Mouse (Mus musculus): ENCODE results near the gene Hsd11b1.
"Not testable (repeated sequence)": the region's sequence is repeated elsewhere in the genome, so short reads cannot be mapped to it uniquely, and the experiment has no call there.

The Hsd11b1 gene

DNA sequence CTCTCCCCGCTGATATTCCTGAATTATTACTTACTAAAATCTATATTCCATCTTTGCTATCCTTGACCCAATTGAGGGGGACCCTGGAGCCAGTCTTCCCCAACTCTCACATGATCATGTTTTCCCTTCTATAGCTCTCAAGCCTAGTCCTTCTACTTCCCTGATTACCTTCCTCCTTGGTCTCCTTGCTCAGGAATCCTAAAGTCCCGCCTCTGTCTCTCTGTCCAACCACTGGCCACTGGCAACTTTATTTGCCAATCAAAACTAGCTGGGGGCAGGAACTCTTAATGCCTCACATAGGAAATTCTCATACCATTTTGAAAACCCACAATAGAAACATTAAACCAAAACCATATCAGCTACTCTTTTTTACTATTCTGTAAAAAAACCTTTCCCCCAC lies 17.5 kb upstream of the Hsd11b1 start:
- DNase-seq (ENCODE audit: extremely low spot score, low read depth, low spot score), result no peak

DNA sequence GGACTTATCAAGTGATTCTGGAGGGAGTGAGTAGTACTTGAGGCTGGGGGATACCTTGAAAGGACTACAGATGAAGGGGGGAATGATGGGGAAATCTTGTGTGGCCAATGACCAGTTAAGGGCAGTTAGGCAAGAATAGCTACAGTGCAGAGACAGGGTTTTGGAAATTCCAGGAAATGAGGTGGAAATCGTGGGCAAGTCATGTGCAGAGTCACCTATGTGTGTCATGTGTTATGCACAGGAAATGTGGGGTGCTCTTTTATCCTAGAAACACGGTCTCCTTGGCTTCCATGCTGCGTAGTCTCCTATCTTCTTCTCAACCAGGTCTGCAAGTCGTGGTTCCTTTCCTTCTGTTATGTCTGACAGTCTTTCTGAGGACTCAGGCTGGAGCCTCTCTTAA lies 15.6 kb upstream of the Hsd11b1 start:
- no peak for DNase-seq (ENCODE audit: extremely low spot score, low read depth, low spot score)

DNA sequence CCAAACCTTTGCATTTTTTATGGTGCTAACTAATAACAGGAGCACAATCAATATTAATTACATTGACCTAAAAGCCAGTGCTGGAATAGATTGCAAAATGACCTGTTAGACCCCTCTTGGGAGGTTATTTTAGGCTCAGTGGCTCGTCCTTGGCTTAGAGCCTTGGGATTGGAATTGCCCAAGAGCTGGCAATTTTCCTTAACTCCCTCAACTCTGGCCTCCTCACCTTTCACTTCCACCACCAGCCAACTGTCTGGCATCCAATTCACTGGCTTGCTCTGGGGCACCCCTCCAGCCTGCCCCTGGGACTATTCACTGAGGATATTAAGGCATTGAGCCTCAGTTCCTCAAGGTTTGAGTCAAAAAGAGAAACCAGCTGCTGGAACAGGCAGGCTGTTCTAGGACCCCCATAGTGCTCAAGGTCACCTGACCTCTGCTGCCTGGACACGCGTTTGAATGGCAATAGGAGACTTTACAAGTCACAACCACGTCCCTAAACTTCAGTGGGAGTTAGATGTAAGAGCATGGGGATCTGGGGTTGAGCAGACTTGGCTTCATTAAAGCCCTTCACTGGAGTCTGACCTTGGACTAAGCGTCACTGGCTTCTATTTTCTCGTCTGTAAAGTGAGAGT lies 14.7 kb upstream of the Hsd11b1 start:
- no peak for DNase-seq (ENCODE audit: extremely low spot score, low read depth, low spot score)

DNA sequence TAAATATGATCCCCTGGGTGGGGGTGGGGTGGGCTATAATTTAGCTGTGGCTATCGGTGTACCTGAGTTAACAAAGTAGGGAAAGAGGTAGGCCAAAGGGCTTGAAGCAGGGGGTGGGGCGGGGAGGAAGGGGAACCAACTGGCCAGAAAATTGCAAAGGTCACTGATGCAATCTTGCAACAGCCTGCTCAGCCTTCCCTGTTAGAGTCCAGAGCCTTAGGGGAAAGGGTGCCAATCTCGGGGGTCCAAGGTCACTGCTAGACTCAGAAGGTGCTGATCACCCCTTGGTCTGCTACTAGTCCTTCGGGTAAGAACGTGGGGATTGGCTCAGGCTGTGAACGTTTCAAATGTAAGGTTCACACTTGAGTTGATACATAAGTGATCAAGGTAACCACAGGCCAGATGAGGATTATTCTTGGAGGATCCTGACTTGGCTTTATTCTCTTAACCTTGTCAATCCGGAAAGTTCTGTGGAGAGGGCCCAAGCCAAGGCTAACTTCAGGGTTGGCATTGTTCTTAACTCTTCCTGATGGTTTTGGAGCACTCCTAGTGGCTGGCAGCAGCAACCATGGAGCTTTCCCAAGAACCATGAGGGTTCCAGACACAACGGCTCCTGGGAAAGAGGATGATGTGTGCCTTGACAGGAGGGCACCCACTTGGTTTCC lies 10.7 kb upstream of the Hsd11b1 start:
- DNase-seq (ENCODE audit: extremely low spot score, low read depth, low spot score), result no peak

DNA sequence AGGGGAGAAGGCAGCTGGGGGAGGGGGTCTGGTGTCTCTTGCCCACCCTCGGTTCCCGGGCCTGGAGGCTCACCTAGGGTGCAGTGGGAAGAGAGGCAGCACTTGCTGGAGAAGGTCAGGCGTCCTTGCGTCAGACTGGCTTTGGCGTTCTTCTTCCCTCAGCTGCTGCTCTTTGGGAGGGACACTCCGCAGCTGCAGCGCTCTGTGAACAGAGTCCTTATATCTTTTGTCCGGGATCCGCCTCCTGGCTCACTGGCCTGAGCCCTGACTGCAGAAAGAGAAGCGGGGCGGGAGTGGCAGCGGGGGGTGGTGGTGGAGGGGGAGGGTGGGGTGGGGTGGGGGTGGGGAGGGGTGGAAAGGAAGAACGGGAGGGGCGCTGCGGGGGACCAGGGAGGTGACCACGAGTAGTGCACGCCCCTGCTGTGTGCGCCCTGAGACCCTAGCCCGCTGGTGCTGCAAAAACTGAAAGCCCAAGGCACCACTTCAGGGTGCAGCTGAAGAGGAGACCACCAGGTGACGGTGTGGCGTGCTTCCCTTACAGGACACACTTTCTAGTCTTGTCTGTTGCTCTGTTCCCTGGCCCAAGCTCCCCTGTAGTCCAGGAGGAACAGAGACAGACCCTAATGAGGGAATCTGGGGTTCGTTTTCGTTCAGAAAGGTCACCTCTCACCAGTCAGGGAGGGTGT lies 9.2 kb upstream of the Hsd11b1 start, which contains the start of gene G0s2:
G0s2 (minus strand) TSS at position 302 of the 686 bp plus-strand sequence.
- DNase-seq (ENCODE audit: extremely low spot score, low read depth, low spot score), result no peak

DNA sequence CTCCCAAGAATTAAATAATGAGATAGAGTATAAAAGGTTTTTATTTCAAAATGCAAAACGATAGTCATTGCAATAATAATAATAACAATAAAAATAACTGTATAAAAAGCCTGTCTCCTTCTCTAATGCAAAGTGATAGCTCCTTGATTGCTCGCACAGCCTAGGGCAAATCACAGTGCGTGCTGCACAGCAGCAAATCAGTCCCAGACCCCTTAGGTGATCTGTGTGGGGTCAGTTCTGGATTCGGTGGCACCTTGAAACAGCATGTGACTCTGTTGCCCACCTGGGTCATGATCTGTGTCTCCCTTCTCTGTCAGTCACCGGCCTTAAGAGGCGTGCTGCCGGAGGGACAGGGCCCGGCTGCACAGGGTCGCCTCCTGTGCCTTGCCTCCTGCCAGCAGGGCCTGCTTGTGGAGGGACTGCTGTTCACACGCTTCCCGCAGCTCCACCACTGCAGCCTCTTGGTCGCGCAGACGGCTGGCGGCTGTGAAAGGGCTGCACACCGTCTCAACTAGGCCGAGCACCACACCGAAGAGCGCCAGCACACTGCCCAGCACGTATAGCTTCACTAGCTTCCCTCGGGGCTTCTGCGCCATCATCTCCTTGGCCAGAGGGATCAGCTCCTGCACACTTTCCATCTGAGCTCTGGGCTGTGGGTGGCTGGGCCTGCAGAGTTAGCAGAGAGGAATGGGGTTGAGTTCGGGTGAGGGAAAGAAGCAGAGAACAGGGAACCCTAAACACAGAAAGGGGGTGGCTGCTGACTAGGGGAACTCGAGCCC lies 8.5 kb upstream of the Hsd11b1 start:
- no peak for DNase-seq (ENCODE audit: extremely low spot score, low read depth, low spot score)

DNA sequence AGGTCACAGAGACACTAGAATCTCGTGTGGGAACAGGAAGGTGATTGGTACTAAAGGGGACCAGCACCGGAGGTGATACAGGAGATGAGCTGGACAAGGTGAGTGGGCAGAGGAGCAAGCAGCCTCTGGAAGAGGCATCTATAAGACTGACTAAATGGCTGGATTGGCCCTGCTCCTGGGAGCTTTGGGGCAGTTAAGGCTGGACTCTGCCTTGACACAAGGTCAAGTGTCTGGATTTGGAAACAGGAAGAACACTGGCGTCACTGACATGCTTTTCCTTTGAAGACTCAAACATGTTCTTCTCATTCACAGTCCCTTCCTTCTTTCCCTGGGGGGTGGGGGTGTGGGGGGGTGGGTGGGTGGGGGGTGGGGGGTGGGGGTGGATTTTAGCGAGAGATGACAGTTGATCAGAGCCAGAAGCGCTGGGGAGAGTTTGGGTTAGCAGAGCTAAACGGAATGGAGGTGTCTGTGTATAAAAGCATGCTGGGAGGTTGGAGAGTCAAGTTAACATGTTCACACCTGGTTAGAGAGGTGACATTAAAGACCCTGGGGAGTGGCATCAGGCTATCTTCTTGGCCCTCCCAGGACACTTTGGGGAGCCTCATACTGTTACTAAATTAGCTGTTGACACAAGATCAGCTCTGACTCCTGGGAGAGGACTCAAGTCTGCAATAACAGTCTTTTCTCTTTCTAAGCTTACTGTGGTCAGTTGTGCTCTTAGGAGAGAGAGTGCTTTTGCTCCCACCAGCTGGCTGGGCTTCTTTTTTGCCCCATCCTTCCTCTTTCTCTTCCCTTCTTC lies 7.3 kb upstream of the Hsd11b1 start:
- DNase-seq (ENCODE audit: extremely low spot score, low read depth, low spot score), result no peak

DNA sequence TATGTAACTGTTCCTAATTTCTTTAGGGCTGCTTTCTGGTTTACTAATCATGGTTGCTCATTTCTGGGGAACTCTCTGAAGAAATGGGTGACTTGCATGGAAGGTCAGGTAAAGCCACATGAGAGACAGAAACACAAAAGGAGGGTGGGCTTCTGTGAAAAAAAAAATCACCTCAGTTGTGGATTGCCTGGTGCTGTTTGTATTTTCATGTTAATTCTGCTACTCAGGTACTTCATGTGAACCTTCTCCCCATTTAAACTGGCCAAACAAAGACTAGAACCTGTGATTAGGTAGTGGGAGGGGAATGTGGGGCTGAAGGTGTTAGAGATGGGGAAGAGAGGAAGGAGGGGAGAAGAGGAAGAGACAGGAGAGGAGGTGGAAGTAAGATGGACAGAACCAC lies 1.9 kb upstream of the Hsd11b1 start:
- no peak for DNase-seq (ENCODE audit: extremely low spot score, low read depth, low spot score)

DNA sequence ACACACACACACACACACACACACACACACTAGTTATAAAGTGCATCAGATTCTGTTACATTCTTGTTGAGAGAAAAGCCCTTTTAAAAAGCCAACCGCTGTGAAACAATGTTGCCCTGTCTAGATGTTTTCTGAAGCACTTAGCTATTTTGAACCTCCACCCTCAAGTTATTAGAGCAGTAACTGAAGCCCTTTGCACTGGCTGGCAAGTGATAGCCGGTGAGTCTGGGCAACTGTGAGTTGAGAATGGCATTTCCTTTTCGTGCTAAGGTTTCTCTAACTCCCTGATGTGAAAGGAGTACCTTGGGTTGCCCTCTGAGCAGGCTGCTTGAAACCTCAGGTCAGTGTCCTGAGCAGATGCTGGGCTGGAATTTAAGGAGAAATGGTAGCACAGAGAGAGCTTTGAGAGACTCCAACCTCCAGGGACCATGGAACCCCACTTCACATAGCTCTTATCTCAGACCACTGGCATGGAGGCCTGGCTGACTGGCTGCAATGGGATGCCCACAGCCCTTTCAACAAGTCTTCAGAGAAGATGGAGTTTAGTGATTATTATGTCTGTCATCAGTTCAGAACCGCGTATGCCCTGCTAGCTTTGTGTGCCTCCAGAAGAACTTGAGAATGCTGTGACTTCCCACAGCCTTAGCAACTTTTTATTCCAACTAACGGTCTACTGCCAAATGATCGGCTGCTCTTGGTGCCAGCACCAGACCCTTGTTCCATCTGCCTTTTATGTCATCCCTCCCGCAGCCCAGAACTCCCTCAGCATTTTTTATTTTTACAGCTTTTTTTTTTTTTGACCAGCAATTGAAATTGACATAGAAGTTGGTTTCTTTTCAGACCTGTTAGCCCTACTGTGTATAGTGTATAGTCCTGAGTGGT lies 608 bp downstream of the Hsd11b1 start:
- DNase-seq (ENCODE audit: extremely low spot score, low read depth, low spot score), result no peak

DNA sequence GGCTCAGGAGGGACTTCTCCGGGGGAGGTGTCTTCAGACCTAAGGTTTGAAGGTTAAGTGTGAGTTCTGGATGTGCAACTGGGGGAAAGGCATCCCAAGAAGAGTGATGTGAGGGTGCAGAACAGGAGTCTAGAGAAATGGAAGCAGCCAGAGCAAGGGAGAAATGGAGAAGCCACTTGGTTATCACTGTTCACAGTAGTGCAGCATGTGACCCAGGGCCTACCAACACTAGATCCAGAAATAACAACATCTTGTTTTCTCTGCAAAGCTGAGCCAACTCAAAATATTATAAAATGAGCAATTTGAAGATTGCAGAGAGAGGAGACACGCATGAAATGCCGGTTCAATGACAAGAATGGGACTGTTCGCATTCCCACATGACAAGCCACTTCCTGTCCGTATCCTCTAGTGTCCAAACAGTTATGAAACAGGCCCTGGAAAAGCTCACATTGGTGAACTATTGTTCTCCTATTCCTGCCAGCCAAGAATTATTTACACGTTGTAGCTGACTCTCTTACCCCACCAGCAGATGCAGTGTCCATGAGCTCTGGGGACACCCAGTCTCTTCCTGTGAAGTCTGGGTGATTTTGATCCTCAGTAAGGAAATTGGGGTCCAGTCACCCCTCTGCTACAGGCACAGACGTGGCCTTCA lies 1.9 kb downstream of the Hsd11b1 start:
- no peak for DNase-seq (ENCODE audit: extremely low spot score, low read depth, low spot score)

DNA sequence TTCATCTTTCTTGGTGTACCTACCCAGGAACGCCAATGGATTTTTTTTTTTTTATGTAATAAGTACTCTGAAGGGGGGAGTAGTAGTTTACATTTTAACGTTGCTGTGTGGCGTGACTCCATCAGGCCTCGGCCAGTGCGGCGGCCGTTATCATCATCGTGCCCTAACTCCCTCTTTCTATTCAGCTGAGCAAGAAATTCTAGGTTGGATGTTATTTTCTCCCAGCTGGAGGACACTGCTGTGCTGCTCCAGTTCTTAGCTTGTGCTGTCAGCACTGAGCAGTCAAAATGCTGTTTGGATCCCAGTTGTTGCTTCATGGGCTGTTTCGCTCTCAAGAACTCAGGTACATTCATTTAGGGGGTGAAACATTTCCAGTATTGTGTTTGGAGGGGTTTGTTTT lies 4.3 kb downstream of the Hsd11b1 start:
- no peak for DNase-seq (ENCODE audit: extremely low spot score, low read depth, low spot score)

DNA sequence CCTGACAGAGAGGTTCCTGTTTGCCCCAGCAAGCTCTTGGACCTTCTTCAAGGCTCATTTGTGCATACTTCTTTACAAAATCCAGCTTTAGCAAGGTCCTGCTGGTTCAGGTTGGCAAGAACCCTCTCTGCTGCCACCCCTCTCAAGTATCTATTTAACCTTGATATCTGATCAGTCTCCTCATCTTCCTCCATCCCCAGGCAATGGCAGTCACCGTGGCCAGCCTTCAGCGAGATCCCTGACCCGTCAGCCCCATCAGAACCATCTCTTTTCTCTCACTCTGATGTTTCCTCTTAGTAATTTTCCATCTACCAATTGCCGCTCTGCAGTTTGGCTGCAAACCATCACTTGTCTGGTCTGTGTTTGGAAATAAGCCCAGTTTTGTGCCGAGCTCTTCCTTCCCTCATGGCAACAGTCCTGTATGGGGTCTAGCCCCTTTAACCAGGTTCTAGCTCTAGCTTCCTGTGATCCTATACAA lies 7.2 kb downstream of the Hsd11b1 start:
- DNase-seq (ENCODE audit: extremely low spot score, low read depth, low spot score), result no peak

DNA sequence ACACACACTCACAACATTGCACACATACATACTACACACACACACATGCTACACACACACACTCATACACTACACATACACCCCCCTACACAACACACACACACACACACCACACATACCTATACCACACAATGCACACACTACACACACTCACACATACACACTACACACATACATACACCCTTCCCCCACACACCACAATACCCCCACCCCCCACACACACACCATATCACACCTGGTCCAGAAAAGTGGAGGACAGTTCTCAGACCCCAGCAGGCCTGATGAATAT lies 7.6 kb downstream of the Hsd11b1 start:
- no peak for DNase-seq (ENCODE audit: extremely low spot score, low read depth, low spot score)

DNA sequence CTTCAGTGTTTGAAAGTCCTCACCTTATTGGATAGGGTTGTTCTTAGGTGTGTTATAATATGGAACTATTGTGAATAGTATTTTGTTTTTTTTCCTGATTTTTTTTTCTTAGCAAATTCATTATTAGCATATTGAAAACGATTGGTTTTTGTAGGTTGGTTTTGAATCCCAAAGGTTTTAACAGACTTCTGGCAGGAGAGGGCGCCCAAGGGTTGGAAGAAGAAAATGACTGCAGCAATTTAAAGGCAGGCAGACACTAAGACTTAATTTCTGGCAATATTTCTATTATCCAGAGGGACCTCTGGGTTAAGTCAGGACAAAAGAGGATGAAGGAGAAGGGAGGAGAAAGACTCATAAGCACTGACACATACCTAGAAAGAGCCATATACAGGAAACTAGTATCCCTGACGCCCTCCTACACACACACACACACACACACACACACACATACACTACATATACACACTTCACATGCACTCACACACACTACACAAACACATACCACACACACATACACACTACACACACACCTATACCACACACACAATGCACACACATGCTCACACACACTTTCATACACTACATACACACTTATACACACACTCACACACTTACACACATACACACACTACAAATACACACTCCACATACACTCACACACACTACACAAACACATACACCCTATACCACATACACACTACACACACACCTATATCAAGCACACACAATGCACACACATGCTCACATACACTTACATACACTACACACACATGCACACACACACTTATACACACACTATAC lies 8.2 kb downstream of the Hsd11b1 start:
- no peak for DNase-seq (ENCODE audit: extremely low spot score, low read depth, low spot score)

DNA sequence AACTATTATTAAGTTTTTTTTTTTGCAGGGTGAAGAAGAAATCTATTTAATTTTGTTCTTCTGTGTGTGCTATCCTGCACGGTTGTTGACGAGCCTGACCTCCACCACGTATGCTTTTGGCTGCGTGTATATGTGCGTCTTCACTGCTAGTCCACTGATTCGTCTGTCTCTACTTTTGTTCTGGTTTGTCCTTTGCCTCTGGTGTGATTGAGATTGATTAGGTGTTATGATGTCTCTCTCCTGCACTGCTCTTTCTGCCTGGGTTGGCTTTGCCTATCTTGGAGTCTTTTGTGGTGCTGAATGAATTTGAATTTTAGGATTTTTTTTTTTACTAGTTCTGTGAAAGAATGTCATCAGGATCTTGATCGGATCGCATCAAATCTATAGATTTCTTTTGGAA lies 8.8 kb downstream of the Hsd11b1 start:
- DNase-seq (ENCODE audit: extremely low spot score, low read depth, low spot score), result no peak

DNA sequence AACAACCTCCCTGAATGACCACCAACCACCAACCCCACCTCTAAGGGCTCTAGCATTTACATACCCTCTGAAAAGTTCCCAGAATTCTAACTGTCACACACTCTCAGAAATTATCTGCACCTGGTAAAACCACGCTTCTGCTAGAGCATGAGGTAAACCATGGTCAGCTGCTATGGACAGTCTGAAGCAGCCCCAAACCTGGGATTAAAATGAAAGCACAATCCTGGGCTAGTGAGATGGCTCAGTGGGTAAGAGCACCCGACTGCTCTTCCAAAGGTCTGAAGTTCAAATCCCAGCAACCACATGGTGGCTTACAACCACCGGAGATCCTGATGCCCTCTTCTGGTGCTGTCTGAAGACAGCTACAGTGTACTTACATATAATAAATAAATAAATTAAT lies 10.0 kb downstream of the Hsd11b1 start:
- not testable (repeated sequence) for DNase-seq (ENCODE audit: extremely low spot score, low read depth, low spot score)

DNA sequence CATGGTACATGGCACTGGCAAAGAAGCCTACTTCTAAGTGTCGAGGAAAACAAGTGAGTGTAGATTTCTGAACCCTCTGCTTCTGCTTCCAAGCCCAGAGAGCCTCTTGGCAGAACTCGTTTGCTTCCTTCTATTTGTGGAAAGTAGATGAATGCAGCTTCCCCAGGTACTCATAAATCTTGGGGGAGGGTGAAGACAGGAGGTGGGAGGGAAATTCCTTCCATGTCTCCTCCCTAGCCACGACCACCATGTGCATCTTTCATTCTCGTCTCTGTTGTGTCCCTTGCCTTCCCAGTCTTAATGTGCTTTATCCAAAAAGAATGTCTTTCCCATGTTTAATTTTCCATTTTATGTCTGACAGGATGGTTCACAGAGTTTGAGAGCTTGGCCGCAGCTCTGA lies 11.3 kb downstream of the Hsd11b1 start:
- no peak for DNase-seq (ENCODE audit: extremely low spot score, low read depth, low spot score)

DNA sequence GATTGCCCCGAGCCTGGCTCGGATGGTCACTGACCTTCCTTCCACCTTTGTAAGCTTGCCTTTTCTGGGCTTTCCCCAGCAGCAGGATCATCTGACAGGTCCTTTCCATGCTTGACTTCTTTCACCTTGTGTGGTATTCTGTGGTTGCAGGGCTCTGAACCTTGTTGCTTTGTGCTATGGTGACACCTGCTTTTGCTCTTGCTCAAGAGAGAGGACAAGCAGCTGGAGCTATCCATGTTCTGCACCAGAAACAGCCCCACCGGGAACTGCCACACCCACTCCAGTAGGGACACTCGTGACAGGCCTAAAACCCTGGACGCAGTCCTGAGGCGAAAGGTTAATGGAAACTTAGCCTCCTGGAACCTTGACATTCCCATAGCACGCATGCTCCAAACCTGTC lies 12.5 kb downstream of the Hsd11b1 start:
- no peak for DNase-seq (ENCODE audit: extremely low spot score, low read depth, low spot score)

DNA sequence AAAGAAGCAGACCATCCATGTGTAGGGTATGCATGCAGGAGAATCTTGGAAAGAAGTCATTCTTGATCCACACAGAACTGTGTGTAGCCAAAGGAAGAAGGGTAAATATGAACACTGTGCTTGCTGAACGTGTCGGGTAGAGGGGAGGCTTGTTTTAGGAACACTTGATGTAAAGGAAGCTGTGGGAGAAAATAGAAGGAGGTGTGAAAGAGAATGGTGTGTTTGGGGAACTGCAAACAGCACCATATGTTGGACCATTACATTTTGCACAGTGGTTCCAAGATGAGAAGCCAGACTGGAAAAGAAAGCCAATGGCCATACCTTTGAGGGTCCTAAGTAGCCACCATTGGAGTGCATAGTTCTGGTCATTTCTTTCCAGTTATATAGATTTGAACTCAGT lies 13.8 kb downstream of the Hsd11b1 start:
- no peak for DNase-seq (ENCODE audit: extremely low spot score, low read depth, low spot score)

All from hindlimb bud, embryonic 11.5 days (tissue).